Mouse (Mus musculus) kidney, postnatal 14 days (tissue): ENCODE results near the gene Ppfia4.
A peak's percentile ranks its signal among the peaks of the same experiment; 100 is the strongest.

Source experiments
- DNase-seq: peaks from one replicate; pipeline ENCODE4 v3.0.0; 2022; ENCODE audit warnings: mixed read lengths

The Ppfia4 gene

DNA sequence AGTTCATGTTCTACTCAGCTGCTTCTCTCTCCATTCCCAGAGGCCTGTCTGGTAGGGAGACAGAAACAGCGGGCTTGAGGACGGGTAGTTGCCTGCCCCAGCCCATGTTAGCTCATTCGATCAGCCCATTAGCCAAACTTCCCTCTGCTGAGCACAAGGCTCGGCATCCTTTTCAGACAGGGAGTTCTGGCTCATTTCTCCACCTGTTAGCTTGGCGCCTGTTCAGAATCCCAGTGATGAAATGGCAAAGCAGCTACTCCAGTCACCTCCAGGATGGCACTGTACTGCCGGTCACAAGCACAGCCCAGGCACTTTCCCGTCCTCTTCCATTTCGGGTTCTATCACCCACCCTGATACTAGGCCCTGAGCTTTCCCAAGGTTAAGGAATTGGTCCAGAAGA is 35.5 kb downstream of the Ppfia4 start:
- DNase-seq = no peak

DNA sequence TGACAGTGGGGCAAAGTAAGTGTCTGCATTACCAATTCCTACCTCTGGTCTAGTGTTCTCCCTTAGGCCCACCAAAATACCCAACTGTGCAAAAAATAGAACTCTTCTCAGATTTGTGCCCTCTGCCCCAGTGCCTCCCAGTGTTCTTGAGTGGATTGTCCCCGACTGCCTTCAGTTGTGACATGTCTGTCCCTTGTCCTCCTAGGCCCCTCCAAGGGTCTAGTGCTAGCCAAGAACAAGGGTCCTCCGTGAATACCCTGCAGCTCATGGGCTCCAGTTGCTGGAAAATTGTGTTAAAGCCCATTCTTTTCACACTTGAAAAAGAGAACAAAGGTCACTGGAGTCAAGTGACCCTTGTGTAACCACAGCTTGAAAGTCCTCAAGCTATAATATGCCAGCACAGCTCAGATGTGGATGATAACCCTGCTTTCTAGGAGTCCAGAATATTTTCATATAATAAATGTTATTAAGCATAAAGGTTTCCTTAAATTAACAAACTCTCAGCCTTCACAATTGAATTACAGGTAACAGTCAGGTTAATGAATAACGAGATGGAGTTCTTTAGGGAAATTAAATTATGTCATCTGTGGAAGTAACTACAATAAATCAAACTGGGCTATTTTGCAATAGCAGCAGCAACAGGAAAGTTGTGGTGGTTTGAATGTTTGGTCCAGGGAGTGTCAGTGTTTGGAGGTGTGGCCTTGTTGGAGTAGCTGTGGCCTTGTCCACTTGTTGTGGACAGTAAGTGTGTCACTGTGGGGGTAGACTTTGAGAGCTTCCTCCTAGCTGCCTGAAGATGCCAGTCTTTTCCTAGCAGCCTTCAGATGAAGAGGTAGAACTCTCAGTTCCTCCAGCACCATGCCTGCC is 38.8 kb downstream of the Ppfia4 start:
- DNase-seq = no peak

DNA sequence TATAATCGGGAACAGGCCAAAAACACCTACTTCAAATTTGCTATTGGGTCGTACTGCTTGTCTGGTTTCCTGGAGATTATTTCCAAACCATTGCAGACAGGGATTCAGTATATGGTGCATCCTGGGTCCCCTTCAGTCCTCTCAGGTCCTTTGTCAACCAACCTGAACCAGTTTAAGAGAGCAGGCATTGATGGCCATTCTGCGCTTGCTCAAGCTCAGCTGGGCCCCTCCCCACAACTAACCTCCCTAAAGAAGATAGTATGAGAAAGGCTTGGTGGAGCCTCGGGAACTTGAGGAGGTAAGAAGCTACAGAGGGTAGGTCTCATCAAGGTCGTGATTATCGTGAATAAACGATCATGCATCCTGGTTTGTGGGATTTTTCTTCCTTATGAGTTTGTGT is 39.5 kb downstream of the Ppfia4 start:
- no peak for DNase-seq

DNA sequence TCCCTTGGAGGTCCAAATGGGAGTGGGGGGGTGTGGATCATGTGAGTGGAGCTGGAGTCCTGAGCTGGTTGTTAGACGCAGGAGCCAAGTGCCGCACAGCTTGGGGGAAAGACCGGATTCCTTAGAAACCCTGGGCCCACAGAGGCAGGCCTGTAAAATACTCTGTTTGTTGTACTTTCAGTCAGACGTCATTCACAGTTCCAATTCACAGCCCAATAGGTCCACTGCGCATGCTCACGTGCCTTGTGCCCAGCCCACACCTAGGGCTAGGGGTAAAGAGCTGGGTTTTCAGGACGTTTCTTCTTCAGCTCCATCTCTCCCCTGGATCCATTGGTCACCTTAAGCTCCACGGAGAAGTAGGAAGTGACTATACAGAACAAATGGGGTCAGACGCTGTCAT is 40.1 kb downstream of the Ppfia4 start:
- no peak for DNase-seq

DNA sequence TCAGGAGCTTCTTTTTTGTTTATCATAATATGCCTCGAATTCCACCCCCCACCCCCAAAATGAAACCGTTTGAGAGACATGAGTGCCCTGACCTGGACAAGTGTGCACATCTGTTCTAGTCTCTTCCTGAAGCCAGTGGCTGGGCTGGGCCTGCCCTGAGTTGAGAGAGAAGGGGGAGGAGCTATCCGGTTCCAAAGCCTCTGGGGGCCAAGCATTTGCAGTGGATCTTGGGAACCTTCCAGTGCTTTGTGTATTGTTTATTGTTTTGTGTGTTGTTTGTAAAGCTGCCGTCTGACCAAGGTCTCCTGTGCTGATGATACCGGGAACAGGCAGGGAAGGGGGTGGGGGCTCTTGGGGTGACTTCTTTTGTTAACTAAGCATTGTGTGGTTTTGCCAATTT is 40.7 kb downstream of the Ppfia4 start:
- peak; percentile 21 for DNase-seq

DNA sequence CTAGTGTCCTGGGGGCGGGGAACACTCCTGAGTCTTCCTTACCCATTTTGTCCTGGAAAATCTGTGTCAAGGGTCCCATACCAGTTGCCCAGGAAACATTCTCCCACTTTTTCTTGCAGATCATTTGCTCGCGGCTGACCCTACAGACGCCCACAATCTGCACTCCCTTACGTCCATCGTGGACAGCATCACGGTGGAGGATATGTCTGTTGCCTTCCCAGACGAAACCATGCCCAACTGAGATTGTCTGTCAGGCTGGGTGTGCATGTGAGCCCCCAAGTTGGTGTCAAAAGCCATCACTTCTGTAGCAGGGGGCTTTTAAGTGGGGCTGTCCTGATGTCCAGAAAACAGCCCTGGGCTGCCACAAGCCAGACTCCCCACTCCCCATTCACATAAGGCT is 41.2 kb downstream of the Ppfia4 start:
- DNase-seq = no peak

DNA sequence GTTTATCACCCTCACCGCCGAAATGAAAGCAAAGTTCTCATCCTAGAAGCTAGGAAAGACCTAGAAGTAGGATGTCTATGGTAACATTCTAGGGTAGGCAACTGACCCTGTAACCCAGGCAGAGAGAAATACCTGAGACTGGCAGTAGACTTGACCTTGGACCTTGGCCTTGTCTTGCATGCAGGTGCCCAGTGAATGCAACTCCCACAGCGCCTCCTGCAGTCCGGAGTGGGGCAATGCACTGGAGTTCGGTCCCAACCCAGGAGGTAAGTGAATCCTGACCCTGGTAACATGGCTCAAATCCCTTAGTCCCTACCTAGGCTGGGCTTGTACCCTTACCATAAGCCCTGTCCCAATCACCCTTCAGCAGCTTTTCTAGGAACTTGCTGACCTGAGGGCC is 41.8 kb downstream of the Ppfia4 start:
- peak; percentile 27 for DNase-seq

DNA sequence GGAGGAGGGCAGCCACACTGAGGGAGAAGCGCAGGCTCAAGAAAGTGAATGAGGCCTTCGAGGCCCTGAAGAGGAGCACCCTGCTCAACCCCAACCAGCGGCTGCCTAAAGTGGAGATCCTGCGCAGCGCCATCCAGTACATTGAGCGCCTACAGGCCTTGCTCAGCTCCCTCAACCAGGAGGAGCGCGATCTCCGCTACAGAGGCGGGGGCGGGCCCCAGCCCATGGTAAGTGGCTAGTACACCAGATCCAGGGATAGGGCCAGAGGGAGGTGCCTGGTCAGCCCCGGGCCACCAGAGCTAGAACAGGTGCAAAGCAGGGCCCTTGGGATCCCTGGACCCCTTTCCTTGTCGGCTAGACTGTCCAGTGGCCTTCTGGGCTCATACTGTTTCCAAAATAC is 42.4 kb downstream of the Ppfia4 start:
- DNase-seq = no peak

DNA sequence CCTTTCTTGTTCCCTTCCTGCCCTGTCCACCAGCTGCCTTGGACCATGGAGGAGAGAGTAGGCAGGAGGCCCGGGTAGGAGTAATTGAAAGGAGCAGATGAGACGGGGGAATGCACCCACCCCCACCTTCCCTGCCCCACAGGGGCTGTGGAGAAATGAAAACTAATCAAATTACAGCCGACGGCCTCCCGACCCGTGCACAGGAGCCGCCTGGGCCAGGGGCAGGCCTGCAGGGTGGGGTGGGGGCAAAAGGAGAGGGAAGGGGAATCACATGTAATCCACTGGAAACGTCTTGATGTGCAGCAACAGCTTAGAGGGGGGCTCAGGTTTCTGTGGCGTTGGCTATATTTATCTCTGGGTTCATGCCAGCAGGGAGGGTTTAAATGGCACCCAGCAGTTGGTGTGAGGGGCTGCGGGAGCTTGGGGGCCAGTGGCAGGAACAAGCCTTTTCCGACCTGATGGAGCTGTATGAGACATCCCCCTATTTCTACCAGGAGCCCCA is 43.1 kb downstream of the Ppfia4 start, which contains the start of gene Myog:
TSS of gene Myog (plus strand) at position 392 of the 502 bp plus-strand sequence.
- DNase-seq = no peak

DNA sequence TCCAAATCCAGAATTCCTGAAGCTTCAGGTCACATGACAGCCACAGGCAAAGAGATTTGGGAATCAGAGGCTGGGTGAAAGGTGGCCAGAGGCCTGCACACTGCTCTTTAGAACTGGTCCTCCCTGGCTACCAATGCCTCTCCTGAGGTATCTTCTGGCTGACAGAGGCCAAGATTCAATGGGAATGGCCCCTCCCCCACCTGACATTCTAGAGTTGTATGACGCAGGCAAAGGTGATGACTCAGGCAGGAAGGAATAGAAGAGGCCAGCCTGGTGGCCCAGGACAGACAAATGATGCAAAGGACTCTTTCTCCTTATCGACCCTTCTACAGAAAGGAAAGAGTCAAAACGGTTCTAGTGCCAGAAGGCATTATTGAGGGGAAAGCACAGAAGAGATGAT is 44.5 kb downstream of the Ppfia4 start:
- no peak for DNase-seq

DNA sequence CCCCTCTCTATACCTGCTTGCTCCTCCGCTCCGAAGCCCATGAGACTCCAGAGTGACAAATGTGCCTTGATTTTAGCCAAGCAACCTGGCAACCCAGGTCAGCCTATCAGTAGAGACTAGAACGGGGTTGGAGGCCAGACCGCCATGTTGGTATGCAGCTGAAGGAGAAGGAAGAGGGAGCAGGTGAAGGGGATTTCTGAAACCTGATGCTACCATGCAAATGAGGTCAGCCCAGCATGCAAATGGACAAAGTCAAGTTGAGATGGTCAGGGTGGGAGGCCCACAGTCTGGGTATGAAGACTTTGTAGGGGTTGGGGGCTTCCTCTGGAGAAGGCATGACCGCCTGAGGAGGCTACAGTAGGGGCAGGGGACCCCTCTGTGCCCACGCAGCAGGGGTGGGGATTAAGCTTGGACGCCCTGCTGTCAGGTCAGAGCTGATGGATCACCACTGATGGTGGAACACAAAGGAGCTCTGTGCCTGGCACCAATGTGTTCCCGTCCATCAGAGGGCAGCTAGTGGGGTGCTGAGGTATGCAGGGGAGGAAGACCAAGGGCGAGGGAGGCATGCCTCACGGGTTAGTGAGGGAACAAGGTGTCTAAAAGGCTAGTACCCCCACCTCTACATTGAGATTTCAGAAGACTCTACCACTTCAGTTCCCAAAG is 47.1 kb downstream of the Ppfia4 start:
- no peak for DNase-seq

DNA sequence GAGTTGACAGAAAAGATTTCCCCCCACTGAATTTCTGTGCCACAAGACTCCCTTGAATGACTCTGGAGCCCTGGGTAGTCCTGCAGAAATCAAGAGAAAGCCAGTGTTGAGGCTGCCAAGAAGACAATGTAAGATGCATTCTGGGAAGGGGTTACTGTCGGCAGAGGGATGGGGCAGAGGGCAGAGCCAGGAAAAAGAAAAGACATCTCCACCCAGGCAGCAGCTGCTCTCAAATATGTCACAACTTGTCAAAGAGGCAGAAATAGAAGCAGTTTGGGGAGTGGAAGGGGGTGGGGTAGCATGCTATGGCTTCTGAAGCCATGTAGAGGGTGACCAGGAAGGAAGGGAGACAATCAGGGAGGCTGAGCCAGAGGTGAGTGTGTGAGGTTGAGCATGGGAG is 49.6 kb downstream of the Ppfia4 start:
- DNase-seq = no peak

DNA sequence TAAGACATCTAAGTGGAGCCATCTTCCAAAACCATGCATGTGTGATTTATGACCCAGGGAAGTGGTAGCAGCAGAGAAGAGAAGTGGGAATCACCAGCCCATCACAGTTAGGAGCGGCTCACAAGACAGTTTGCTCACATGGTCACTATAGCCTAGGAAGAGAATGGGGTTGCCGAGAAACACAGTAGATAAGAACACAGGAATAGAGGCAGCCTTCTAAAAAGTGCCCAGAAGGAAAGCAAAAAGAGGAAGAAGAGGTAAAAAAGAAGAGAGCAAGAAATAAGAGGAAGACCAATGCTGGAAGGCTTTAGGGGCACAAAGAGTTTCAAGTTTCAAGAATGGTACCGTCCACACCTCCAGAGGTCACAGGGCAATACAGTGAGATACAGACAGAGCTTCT is 50.4 kb downstream of the Ppfia4 start:
- DNase-seq = no peak

DNA sequence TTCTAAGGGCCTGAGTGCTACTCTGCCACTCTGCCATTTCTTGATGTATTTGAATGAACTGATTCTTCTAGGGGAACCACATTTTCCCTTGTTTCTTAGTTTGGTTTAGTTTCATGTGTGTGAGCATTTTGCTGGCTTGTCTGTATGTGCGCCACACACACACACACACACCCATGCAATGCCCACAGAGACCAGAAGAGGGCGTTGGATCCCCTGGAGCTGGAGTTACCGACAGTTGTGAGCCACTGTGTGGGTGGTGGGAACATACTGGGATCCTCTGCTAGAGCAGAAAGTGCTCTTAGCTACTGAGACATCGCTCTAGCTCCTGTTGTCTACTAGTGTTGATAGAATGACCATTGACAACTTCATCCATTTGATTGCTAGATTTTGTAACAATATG is 51.2 kb downstream of the Ppfia4 start:
- no peak for DNase-seq

DNA sequence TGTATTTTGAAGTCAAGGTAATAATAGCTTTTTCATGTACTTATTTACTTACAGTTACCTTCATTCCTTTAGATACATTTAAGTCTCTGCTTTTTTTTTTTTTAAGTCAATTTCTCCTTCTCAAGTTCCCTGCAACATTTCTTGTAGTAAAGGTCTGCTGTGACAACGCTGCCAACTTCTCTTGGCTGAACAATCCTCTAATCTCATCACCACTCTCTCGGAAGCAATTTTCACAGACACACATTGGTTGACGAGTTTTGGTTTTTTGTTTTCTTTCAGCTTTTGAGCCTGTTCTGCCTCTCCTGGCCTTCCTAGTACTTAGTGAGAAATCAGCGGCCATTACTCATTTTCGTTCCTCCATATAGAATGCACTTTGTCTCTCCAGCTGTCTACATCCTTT is 52.6 kb downstream of the Ppfia4 start:
- no peak for DNase-seq

DNA sequence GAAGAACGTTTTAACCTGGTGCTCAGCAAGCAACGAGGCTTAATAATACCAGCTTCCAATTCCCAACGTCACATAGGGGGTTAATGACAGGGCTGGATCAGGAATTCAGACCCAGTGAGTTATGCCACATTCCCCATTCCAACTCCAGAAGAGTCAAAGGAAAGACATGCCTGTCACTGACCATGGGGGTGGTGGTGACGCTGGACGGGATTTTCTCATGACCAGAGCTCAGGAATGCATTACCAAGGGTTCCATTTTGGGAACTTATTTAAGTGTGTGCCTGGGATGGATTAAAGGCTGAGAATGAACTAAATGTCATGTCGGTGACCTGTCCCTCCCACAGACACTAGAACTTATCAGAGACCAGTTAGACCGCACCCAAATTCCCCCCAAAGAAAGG is 55.9 kb downstream of the Ppfia4 start:
- no peak for DNase-seq

DNA sequence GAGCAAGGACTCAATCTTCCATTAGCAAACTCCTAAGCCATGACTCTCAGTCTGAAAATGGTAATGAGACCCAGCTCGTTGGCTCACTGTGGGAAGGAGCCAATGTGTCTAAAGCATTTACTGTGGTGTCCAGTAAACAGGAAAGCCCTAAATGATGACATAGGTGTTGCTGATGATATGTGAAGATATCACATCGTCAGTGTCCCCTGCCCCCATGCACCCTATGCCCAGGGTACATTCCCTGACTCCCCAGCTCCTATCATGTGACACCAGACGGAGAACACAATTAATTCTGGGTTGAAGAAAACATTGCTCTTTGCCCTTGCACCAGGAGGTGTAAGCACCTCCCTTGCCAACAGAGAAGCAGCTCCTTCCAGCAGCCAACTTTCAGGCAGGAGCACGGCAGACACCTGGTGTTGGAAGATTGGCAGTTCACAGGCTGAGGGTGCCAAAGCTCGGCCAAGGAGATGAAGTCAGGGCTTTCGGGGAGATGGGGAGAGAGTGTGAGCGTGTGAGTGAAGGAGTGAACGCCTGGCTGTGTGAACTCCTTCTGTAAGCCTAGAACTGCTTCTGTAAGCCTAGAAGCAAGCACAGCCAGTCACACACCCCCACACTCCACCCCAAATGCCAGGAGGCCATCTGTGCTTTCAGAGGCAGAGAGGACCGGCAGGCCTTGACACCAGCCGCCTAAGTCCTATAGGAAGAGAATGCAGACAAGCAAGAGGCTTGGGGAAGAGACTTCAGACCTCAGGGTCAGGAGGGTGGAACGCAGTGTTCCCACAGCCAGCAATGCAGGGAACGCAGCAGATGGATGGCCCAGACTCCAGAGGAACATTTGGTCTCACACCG is 56.9 kb downstream of the Ppfia4 start:
- DNase-seq = peak; percentile 55

DNA sequence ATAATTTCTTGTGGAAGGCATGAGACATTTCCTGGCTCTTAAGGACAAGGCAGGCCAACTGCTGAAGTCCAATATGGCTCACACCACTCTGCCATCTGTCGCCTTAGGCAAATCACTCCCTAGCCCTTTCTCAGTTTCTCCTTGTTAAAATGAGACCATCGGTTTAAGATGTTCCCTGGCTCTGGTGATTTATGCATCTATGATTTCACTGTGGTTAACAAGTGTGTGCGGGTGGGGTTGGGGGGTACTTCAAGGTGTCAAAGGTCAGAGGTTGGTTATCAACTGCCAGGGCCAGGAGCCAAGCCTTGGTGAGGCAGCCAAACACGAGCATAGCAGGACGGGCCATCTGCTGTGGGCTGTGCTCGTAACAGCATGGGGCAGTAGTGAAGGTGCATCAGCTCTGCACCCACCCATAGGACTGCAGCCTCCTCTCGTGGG is 58.2 kb downstream of the Ppfia4 start:
- no peak for DNase-seq

DNA sequence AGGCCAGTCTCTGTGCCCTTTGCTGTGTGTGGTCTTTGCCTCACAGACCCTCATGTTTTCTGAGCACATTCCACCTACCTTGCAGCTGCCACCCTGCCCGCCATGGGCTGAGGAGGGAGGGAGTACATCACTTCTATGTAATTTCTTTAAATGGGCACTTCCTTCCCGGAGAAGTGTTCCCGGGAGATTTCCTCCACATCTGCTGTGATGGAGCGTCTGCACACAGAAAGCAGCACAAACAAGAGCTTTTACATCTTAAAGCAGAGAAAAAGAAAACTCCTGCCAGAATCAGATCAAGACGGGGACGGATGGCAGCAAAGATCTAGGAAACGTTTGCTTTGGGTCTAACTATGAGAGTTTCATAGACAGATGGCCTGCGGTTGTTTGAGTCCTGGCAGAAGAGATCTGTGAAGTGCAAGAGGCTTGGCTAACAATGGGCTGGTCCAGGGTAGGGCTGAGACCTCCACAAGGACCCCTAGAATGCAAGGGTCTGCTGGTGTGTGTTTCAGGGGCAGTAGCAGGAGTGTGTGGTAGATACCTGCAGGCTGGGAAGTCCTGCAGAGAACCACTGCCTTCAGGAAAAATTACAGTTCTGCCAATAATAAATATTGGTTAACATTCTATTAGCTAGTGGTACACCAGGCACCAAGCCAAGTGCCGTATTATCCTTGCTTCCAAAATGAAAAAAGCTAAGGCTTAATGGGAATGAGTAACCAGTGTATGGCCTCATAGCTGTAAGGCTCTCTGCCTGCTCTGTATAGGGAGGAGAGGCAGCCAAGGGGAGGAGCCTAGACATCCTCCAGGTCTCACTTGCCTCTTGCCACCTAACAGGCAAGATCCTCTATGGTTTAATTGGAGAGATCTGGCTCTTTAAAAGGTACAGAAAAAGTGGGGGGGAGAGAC is 59.0 kb downstream of the Ppfia4 start:
- no peak for DNase-seq

DNA sequence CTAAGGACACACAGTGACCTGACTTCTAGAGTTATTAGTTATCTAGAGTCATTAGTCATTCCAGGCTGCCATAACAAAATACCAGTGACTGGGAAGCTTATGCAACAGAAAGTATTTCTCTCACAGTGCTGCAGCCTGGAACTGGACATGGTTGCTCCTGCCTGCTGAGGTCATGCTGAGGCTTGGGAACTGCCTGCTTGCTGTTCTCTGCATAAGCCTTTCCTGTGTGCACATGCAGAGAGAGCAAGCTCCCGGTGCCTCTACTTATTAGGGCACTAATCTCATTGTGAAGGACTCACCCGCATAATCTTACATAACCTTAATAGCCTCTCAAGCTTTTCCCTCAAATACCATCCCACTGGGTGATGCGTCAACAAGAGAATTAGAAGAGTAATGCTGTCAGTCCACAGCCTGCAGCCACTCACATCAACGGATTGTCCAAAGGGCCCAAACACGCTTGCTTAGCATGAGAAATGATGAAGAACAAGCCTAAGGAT is 59.9 kb downstream of the Ppfia4 start:
- no peak for DNase-seq

DNA sequence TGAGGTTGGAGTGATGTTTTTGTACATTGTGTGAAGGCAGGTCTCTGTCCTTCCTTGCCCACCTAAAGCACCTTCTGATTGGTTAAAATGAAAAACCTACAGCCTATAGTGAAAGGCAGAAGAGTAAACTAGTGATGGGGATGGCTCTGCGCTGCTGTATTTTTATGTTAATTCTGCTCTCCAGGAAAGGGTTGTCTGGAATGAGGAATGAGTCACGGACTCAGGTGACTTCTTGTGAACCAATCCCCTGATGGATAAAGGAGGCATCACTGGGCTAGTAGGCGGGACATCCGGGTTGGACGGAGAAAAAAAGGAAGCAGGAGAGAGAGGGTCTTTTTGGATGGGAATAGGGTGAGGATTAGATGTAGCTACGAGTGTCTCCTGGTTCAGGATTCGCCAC is 62.7 kb downstream of the Ppfia4 start:
- DNase-seq = no peak

DNA sequence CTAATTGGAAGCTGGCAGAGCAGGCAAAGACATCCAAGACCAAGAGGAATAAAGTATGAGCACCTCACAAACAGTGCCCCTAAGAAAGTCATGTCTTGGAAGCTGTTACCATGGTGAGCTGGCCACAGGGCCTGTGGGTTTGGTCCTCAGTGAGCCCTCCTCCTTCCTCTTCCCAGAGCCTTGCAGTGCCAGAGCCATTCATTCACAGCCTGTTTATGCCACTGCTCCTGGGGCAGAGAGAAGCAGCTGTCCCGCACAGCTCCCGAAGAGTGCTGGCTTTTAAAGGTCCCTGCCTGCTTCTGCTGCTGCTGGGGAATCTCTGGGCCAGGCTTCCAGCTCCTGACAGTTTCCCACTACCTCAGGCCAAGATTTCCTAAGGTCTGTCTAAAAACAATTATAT is 66.9 kb downstream of the Ppfia4 start:
- no peak for DNase-seq
